Mouse (Mus musculus): Measurements from ENCODE around the gene Nos1ap. TPM values are rescaled to one million over a fixed set of nuclear protein-coding genes. Genes with fewer than 3 reads are reported as not detected.

Gene Nos1ap
- polyA plus RNA-seq, 1 experiment from 2014 or later, result 14.8 TPM

Other genes with a start within 250 kb of the Nos1ap start
- 4.4 and 7.0 TPM in 2 replicates for gene Olfml2b, start 54.7 kb upstream of the Nos1ap start, polyA plus RNA-seq (2015; fragmentation: Nextera tagmentation; extraction: Ambion mirVana)